Mouse (Mus musculus): ENCODE measurements around the gene Stum.
A peak's percentile ranks its signal among the peaks of the same experiment; 100 is the strongest.

Gene Stum

DNA sequence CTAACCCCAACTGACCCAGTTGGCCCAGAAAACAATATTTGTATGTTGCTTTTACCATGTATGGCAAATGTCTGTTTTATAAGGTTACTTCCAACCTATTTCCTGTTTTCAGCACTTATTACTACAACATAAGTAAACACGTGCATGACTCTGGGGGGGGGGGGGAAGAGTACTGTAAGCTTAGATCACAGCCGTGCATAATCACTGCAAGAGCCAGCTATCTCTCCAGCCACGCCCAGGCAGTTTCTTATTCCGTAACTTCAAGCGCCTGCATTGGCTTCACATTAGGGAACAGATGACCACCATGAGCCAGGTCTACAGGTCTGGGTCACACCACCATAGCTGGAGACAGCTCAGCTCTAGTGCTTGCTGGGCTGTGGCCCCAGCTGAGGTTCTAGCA lies 53.5 kb downstream of the Stum start:
- DNase-seq (ENCODE audit: low read depth in 1 of 2, low spot score in 2 of 2), result no peak

DNA sequence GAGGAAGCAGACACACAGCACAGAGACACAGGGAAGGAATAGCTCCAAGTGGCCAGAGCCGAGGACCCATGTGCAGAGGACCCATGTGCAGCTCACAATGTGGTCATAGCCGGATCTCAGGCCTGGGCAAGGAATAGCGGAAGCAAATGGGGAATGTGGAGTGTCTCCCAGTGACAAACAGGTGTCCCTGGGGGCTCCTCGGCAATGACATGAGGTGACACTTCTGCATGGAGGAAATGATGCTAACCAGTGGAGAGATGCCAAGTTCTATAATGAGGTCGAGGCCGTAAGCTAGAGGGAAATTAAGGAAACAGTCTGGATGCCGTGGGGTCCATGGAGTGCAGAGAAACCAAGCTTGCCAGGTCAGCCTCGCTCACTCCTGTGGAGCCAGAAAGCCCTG lies 54.4 kb downstream of the Stum start:
- DNase-seq (ENCODE audit: low read depth in 1 of 2, low spot score in 2 of 2), result no peak

- DNase-seq (ENCODE audit: low read depth in 1 of 2, low spot score in 2 of 2), result peak in 1 of 2 experiments; percentile 41
Measured at GRCm38 (mm10) chr1:180428101-180428712, 55.1 kb downstream of the Stum start.

- DNase-seq (ENCODE audit: low read depth in 1 of 2, low spot score in 2 of 2), result no peak
Measured at GRCm38 (mm10) chr1:180427685-180428084, 55.6 kb downstream of the Stum start.

DNA sequence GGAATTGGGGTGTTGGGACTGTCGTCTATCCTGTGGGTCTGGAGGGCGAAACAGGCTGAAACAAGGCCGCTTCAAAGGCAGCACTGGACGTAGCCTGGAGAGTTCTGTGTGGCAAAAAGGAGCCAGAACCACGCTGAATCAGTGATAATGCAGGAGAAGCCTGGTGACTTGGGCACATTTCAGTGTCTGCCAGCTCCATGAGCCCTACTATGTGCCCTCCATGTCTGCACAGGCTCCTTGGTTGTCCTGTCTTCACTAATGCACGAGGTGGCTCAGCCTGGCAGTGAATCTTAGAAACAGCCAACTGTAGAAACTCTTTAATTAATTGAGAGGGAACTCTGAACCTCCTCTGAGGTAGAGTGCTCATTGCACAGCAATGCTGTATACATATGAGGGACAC lies 56.9 kb downstream of the Stum start:
- no peak for DNase-seq (ENCODE audit: low read depth in 1 of 2, low spot score in 2 of 2)

- DNase-seq (ENCODE audit: low read depth in 1 of 2, low spot score in 2 of 2), result no peak
Measured at GRCm38 (mm10) chr1:180423931-180424330, 59.4 kb downstream of the Stum start.

DNA sequence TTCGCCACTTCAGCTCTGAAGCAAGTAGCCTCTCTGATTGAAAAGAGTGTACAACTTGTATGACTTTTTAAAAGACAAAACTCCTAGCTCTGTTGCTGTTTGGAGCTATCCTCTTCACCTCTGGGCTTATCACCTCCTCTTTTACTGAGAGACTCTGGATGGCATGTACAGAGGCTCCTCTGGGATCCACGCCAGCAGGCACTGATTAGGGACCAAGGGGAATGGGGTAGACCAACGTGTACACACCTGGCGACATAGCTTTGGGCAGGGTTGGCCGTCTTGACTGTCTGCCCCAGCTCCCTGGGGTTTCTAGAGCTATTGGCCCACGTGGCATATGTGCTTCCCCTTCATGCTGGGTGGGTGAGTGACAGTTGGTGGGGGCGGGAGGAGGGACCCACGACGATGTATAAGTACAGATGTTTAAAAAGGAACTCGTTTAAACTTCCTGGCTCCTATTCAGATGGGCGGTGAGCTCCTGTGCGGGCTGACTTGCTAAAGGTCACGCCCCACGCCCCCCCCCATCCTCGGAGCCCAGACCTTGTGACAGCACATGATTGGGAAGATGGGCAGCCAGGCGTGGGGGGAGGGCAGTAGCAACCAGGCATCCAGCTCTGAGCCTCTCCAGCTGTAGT lies 60.2 kb downstream of the Stum start:
- DNase-seq (ENCODE audit: low read depth in 1 of 2, low spot score in 2 of 2), result no peak

- DNase-seq (ENCODE audit: low read depth in 1 of 2, low spot score in 2 of 2), result peak in 1 of 2 experiments; percentile 67
Measured at GRCm38 (mm10) chr1:180422076-180422828, 61.1 kb downstream of the Stum start.

- no peak for DNase-seq (ENCODE audit: low read depth in 1 of 2, low spot score in 2 of 2)
Measured at GRCm38 (mm10) chr1:180421165-180421909, 62.0 kb downstream of the Stum start.

DNA sequence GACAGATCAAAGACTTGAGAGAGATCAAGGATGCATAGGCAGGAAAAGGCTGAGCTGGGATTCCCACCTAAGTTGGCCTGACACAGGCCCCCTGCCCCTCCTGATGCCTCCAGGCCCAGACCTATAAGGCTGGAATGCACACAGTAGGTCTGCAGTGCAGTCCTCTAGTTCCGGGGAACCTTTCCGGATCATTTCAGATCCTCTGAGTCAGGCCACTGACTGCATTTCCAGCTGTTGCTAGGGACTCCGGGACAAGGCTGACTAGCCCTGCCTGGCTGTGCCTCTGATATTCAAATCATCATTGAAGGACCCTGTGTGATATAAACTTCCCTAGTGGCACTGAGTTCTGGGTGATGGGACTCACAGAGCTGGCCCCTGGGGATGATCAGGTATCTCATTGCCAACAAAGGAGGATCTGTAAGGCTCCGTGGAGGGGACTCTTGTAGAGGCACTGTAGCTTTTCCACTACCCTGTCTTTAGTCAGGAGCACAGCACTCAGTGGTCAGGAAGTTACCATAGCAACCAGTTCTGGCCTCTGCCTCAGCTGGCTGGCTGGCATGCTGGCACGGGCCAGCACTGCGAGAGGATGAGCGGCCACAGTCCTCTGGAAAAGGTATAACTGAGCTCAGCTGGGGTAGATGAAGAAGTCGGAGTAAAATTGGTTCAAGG lies 62.7 kb downstream of the Stum start:
- no peak for DNase-seq (ENCODE audit: low read depth in 1 of 2, low spot score in 2 of 2)

DNA sequence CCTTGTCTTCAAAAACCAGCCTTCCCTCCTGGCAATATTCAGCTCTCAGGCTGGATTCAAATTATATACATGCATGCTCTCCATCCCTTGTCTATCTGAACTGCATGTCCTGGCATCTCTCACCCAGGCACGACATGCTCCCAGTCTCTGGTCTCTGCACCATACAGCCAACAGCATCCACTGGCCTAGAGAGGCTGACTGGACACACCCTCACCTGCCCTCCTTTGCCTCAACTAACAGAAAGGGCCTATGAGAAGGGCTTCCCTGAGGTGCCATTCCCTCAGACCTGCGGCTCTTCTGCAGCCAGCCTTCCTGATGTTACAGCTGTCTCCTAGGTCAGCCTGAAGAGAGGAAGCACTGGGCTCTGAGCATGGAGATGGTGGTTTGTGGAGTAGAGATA lies 64.2 kb downstream of the Stum start:
- no peak for DNase-seq (ENCODE audit: low read depth in 1 of 2, low spot score in 2 of 2)

GRCm38 (mm10) chr1:180417118-180417517 lies 66.2 kb downstream of the Stum start:
- DNase-seq (ENCODE audit: low read depth in 1 of 2, low spot score in 2 of 2), result no peak

GRCm38 (mm10) chr1:180415836-180416235 lies 67.5 kb downstream of the Stum start:
- no peak for DNase-seq (ENCODE audit: low read depth in 1 of 2, low spot score in 2 of 2)

- DNase-seq (ENCODE audit: low read depth in 1 of 2, low spot score in 2 of 2), result no peak
Measured at GRCm38 (mm10) chr1:180415064-180415463, 68.2 kb downstream of the Stum start.

- no peak for DNase-seq (ENCODE audit: low read depth in 1 of 2, low spot score in 2 of 2)
Measured at GRCm38 (mm10) chr1:180410306-180410705, 73.0 kb downstream of the Stum start.

DNA sequence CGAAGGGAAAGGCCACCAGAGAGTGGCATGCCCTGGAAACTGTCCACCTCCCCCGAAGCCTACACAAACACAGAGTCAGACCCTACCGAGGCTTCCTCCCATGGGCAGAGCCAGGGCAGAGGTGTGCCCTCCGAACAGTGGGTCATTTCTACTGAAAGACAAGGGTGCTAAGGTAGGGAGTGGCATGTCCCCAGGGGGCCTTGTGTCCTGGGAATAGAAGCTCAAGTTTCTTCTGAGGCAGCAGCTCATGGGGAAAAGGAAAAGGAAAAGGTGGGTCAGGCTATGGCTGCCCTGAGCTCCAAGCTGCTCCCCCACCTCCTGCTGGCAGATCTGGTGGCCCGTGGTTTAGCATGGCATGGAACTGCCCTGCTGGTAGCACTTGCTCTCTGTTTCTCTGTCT lies 73.5 kb downstream of the Stum start:
- no peak for DNase-seq (ENCODE audit: low read depth in 1 of 2, low spot score in 2 of 2)

DNA sequence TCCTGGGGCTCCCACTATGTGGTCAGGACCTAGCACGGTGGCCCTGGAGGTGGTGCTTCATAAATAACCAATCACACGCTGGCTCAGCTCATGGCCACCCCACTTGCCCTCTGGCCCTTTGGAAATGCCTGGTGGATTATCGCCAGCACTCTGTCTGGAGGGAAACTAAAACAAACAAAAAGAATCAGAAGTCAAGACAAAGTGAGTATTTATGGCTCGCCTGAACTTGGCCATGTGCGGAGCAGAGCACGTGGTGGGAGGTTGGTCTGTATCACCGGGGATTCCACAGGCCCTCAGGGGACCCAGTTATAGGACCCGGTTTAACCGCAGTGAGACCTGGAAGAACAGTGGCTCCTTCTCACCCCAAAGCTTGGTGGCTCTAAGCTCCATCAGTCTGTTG lies 74.5 kb downstream of the Stum start:
- no peak for DNase-seq (ENCODE audit: low read depth in 1 of 2, low spot score in 2 of 2)

DNA sequence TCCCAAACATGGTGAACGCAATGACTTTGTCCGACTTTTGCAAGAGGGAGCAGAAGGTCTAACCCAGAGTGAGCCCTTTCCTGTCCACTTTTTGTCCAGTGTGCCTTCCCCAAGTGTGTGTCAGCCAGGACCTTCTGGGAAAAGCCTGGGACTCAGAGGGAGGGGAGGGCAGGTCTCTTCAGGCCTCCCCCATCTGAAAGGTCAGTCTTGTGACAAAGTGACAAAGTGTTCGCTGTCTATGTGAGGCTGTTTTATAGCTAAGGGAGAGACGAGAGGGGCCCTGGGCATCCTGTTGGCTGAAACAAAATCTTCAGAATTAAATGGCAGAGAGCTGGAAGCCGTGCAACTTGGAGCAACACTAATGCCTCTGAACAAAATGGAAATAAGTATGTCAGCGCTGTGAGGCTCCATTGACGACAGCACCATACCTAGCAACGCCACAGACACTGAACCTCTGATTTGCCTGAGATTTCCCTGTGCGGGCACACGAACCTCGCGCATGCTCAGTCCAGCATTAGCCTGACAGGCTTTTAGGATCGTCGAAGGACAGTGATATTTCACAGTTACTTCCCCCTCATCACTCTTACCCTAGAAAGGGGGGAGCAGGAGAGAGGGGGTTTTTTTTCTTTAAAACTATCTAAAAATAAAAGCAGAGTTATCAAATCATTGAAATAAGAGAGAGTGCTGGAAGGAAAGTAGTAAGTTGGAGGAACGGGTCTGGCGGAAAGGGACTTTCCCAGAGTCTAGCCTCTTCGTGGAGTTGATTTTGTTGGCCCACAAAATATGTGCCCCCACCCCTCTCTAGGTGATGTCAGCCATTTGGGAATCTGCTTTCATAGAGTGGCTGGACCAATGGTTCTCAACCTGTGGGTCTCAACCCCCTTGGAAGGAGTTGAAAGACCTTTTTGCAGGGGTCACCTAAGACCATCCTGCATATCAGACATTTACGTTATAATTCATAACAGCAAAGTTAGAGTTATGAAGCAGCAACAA lies 75.3 kb downstream of the Stum start:
- no peak for DNase-seq (ENCODE audit: low read depth in 1 of 2, low spot score in 2 of 2)

DNA sequence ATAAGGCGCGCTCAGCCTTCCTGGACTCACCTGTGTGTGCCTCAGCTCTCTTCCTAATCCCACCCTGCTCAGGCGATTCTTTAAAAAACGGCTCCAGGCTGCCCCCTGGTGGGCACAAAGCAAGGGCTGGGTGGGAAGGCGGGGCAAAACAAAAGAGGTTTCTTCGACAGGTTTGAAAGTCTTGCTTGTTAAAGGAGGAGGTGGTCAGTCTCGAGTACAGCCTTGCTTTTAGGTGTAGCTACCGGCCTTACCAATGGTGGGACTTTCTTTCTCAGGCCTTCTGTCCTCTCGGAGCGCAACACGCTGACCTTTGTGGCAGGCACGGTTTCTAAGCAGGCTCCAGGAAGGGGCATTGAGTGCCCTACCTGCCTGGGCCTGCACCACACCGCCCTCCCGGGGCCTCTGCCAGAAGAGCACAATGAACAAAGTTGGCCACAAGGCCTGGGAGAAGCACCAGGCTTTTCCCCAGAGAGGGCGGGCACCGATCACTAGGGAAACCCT lies 76.1 kb downstream of the Stum start:
- DNase-seq (ENCODE audit: low read depth in 1 of 2, low spot score in 2 of 2), result no peak

All from monocyte, adult 2 months (primary cell).